Mouse (Mus musculus) myocyte (in vitro differentiated cells): ENCODE data around the gene Ncoa5.

ENCODE experiments used
- MYOG ChIP-seq, 3 experiments: IDR thresholded peaks; one replicate each; pipeline ENCODE4 v1.6.1; 2011; ENCODE audit warnings: control low read depth in 2 of 3, low read depth in 2 of 3, mild to moderate bottlenecking in 2 of 3; ENCODE audit not compliant: insufficient read length in 2 of 3, control insufficient read depth in 1 of 3, insufficient read depth in 1 of 3
- POLR2A ChIP-seq: IDR thresholded peaks from one replicate; pipeline ENCODE4 v1.6.1; 2011; ENCODE audit warnings: low read depth, mild to moderate bottlenecking, control low read depth, moderate library complexity; ENCODE audit not compliant: insufficient read length
- POLR2AphosphoS2 ChIP-seq: IDR thresholded peaks from one replicate; pipeline ENCODE4 v1.6.1; 2011; ENCODE audit warnings: low read depth, control low read depth; ENCODE audit not compliant: insufficient read length
- TCF12 ChIP-seq: IDR thresholded peaks from one replicate; pipeline ENCODE4 v1.6.1; 2011; ENCODE audit warnings: mild to moderate bottlenecking, control low read depth; ENCODE audit not compliant: poor library complexity, insufficient read depth, severe bottlenecking
- USF1 ChIP-seq: IDR thresholded peaks from one replicate; pipeline ENCODE4 v1.6.1; 2011; ENCODE audit warnings: low read depth, mild to moderate bottlenecking, control low read depth, moderate library complexity

DNA sequence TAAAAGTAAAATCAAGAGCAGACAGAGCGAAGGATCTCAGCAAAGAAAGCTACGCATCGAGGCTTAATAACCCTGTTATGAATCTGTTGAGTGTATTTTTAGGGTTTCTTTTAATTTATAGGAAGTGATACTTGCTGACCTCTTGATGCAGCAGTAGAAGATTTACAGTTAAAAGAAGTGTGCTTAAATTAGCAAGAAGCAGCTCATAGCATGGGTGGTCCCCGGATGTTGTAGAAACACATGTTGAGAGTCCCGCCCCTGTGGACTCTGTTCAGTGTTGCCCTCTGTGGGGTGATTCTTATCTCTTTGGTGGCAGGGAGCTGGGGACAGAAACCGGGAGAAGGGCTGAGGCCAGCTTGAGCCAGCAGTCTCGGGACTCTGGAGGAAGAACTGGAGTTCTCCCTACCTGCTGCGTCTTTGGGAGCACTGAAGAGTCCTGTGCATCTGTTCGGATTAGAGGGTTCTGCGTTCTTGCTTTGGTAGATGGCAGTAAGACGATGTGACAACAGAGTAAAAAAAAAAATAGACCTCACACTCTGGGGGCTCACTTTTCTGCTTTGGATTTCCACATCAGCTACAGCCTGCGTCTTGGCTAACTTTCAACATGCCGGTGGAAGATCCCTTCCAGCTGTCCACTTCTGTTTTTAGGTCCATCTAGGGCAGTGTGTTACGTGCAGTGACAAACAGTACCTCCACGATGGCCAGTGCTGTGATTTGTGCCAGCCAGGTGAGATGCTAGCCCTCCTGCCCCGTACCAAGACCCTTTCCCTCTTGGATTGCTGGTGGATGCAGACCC, 27.2 kb upstream of the Ncoa5 start:
- TF ChIP-seq POLR2A: no peak
- no peak for TF ChIP-seq MYOG (IDR thresholded peaks at IDR 0.05; ENCODE audit: control insufficient read depth in 1 of 3, insufficient read depth in 1 of 3, insufficient read length in 2 of 3, low read depth in 2 of 3)
- no peak for TF ChIP-seq USF1
- no peak for TF ChIP-seq TCF12
- no peak for TF ChIP-seq POLR2AphosphoS2
